Mouse (Mus musculus): Measurements from ENCODE around the gene Map3k21. TPM values are rescaled to one million over a fixed set of nuclear protein-coding genes. Genes with fewer than 3 reads are reported as not detected.
A peak's percentile ranks its signal among the peaks of the same experiment; 100 is the strongest.

The Map3k21 gene
- 3.2 and 3.3 TPM in 2 replicates for polyA plus RNA-seq (2012; rRNA removed)

DNA sequence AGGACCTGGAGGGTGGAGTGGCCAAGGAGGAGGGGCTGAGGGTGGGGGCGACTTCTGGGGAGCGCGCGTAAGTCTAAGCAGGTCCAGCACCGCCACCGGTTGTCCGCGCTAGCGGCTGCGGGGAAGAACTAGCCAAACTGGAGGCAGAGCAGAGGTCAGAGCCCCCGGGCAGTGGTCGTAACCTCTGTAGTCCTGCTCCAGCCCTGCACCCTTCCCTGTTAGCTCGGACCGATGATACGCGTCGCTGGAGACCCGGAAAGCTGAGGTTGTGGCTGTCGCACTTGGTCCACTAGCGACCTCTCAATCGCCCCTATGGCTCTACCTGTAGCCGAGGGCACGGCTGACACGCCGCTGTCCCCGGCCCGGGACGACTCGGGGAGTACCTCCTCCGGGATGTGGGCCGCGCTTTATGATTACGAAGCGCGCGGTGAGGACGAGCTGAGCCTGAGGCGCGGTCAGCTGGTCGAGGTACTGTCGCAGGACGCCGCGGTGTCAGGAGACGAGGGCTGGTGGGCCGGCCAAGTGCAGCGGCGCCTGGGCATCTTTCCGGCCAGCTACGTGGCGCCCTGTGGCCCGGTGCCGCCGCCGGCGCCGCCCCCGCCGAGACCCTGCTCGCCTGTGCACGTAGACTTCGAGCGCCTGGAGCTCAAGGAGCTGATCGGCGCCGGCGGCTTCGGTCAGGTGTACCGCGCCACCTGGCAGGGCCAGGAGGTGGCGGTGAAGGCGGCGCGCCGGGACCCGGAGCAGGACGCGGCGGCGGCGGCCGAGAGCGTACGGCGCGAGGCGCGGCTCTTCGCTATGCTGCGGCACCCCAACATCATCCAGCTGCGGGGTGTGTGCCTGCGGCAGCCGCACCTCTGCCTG, at the start of gene Map3k21:
Map3k21 (plus strand) TSS at position 86 of the 864 bp plus-strand sequence.
- H3K36me3 ChIP-seq (ENCODE audit: control insufficient read depth, insufficient read depth, low read length) = no peaks in the 10 kb centered on the region
- H3K4me3 ChIP-seq (ENCODE audit: control insufficient read depth, low read depth, low read length) = peak within 1 kb of the TSS; percentile 69
- H3K4me1 ChIP-seq (ENCODE audit: control insufficient read depth, insufficient read depth, low read length) = peaks cover 9% of the 10 kb centered on the region
- no peaks in the 10 kb centered on the region for H3K27me3 ChIP-seq (ENCODE audit: control insufficient read depth, insufficient read depth, low read length)
- TF ChIP-seq POLR2A (IDR thresholded peaks at IDR 0.05; ENCODE audit: control insufficient read depth, low read depth, low read length) (0 out of 2 replicates have a peak, but pooled peaks have one; percentile 38), CTCF (IDR thresholded peaks at IDR 0.05; ENCODE audit: control insufficient read depth, insufficient read depth, insufficient replicate concordance, low read depth, low read length) (no peak)
- H3K27ac ChIP-seq (ENCODE audit: control insufficient read depth, insufficient read depth, low read depth, low read length) = peak within 1 kb of the TSS; percentile 46

DNA sequence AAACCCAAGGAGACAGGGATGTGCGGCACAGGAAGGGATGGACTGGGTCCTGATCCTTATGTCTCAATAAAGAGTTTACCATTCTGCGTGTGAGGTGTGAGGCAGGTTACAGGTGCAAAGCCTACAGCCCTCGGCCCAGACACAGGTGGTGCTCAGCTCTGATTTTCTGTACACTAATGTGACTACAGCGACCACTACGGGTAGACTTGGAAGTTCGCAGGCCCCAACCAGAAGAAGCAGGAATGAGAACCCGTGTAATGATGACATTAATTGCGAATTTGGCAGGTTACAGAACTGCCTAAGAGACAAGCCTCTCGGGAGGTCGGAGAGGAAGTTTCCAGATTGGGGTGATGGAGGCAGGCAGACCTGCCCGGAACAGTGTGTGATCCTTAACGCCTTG, 44.1 kb upstream of the Map3k21 start:
- no peak for TF ChIP-seq POLR2A (IDR thresholded peaks at IDR 0.05; ENCODE audit: control insufficient read depth, low read depth, low read length)
- no peak for TF ChIP-seq CTCF (IDR thresholded peaks at IDR 0.05; ENCODE audit: control insufficient read depth, insufficient read depth, insufficient replicate concordance, low read depth, low read length)
- Histone ChIP-seq H3K27me3 (ENCODE audit: control insufficient read depth, insufficient read depth, low read length) (no peaks in the 10 kb centered on the region), H3K4me3 (ENCODE audit: control insufficient read depth, low read depth, low read length) (no peak overlapping the region), H3K4me1 (ENCODE audit: control insufficient read depth, insufficient read depth, low read length) (peaks cover 2% of the 10 kb centered on the region), H3K36me3 (ENCODE audit: control insufficient read depth, insufficient read depth, low read length) (no peaks in the 10 kb centered on the region), H3K27ac (ENCODE audit: control insufficient read depth, insufficient read depth, low read depth, low read length) (no peak overlapping the region)

- H3K27ac ChIP-seq (ENCODE audit: control insufficient read depth, insufficient read depth, low read depth, low read length) = no peak overlapping the region
- no peak overlapping the region for H3K4me3 ChIP-seq (ENCODE audit: control insufficient read depth, low read depth, low read length)
- TF ChIP-seq CTCF (IDR thresholded peaks at IDR 0.05; ENCODE audit: control insufficient read depth, insufficient read depth, insufficient replicate concordance, low read depth, low read length) = no peak
- TF ChIP-seq POLR2A (IDR thresholded peaks at IDR 0.05; ENCODE audit: control insufficient read depth, low read depth, low read length) = no peak
- H3K27me3 ChIP-seq (ENCODE audit: control insufficient read depth, insufficient read depth, low read length) = no peaks in the 10 kb centered on the region
- peaks cover 3% of the 10 kb centered on the region for H3K4me1 ChIP-seq (ENCODE audit: control insufficient read depth, insufficient read depth, low read length)
- H3K36me3 ChIP-seq (ENCODE audit: control insufficient read depth, insufficient read depth, low read length) = no peaks in the 10 kb centered on the region
Observed at GRCm38 (mm10) chr8:125868552-125868951, 41.7 kb upstream of the Map3k21 start.

DNA sequence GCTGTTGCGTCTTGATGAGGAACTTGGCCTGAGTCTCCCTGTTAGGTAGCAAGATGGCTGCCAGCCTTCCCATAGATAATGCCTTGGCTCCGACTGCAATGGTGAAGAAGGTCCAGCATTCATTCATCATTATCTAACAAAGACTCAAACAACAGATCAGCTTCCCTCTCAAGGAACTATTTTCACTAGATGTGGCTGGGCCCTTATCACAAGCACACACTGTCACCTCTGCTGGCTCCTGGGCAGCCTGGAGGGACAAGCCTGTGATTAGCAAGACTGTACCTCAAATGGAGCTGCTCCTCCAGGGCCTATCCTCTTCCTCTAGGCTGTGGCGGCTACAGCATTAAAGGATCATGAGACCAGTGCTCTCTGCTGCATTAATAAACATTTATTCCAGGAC, 40.5 kb upstream of the Map3k21 start:
- Histone ChIP-seq H3K36me3 (ENCODE audit: control insufficient read depth, insufficient read depth, low read length) (no peaks in the 10 kb centered on the region), H3K27ac (ENCODE audit: control insufficient read depth, insufficient read depth, low read depth, low read length) (peak overlapping the region; percentile 69), H3K27me3 (ENCODE audit: control insufficient read depth, insufficient read depth, low read length) (no peaks in the 10 kb centered on the region), H3K4me3 (ENCODE audit: control insufficient read depth, low read depth, low read length) (no peak overlapping the region), H3K4me1 (ENCODE audit: control insufficient read depth, insufficient read depth, low read length) (peaks cover 3% of the 10 kb centered on the region)
- TF ChIP-seq CTCF (IDR thresholded peaks at IDR 0.05; ENCODE audit: control insufficient read depth, insufficient read depth, insufficient replicate concordance, low read depth, low read length) (no peak), POLR2A (IDR thresholded peaks at IDR 0.05; ENCODE audit: control insufficient read depth, low read depth, low read length) (no peak)

DNA sequence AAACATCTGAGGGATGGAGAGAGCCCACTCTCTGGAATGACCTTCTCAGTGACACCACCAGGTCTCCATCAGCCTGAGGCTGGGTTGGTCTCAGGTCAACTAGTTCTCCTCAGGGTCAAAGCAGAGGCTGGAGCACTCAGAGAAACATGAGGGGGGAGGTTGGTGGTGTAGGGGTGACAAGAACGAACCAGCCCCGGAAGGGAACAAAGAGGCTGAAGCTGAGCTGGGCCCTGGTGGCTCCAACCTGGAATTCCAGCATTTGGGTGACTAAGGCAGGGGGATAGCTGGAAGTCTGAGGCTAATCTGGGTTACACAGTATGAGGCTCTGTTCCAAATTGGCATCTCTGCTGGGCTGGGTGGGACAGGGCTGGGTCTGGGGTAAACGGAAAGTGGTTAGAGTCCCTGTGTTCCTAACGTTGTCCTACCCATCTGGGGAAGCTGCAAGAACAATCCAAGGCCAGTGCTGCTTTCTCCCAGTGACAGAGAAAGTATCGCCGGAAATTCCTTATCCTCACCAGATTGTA, 40.0 kb upstream of the Map3k21 start:
- H3K27me3 ChIP-seq (ENCODE audit: control insufficient read depth, insufficient read depth, low read length) = no peaks in the 10 kb centered on the region
- H3K4me1 ChIP-seq (ENCODE audit: control insufficient read depth, insufficient read depth, low read length) = peaks cover 3% of the 10 kb centered on the region
- H3K4me3 ChIP-seq (ENCODE audit: control insufficient read depth, low read depth, low read length) = no peak overlapping the region
- no peaks in the 10 kb centered on the region for H3K36me3 ChIP-seq (ENCODE audit: control insufficient read depth, insufficient read depth, low read length)
- H3K27ac ChIP-seq (ENCODE audit: control insufficient read depth, insufficient read depth, low read depth, low read length) = peak overlapping the region; percentile 69
- TF ChIP-seq CTCF (IDR thresholded peaks at IDR 0.05; ENCODE audit: control insufficient read depth, insufficient read depth, insufficient replicate concordance, low read depth, low read length) (no peak), POLR2A (IDR thresholded peaks at IDR 0.05; ENCODE audit: control insufficient read depth, low read depth, low read length) (no peak)

- peaks cover 3% of the 10 kb centered on the region for H3K4me1 ChIP-seq (ENCODE audit: control insufficient read depth, insufficient read depth, low read length)
- no peaks in the 10 kb centered on the region for H3K36me3 ChIP-seq (ENCODE audit: control insufficient read depth, insufficient read depth, low read length)
- H3K27me3 ChIP-seq (ENCODE audit: control insufficient read depth, insufficient read depth, low read length) = no peaks in the 10 kb centered on the region
- H3K4me3 ChIP-seq (ENCODE audit: control insufficient read depth, low read depth, low read length) = no peak overlapping the region
- H3K27ac ChIP-seq (ENCODE audit: control insufficient read depth, insufficient read depth, low read depth, low read length) = no peak overlapping the region
- TF ChIP-seq POLR2A (IDR thresholded peaks at IDR 0.05; ENCODE audit: control insufficient read depth, low read depth, low read length) (no peak), CTCF (IDR thresholded peaks at IDR 0.05; ENCODE audit: control insufficient read depth, insufficient read depth, insufficient replicate concordance, low read depth, low read length) (peak; percentile 73)
Observed at GRCm38 (mm10) chr8:125870821-125871321, 39.4 kb upstream of the Map3k21 start.

- Histone ChIP-seq H3K4me1 (ENCODE audit: control insufficient read depth, insufficient read depth, low read length) (peaks cover 3% of the 10 kb centered on the region), H3K27ac (ENCODE audit: control insufficient read depth, insufficient read depth, low read depth, low read length) (no peak overlapping the region)
Observed at GRCm38 (mm10) chr8:125872501-125873249, 37.6 kb upstream of the Map3k21 start.

More at GRCm38 (mm10) chr8:125872501-125873249, 37.6 kb upstream of the Map3k21 start:
- Histone ChIP-seq H3K27me3 (ENCODE audit: control insufficient read depth, insufficient read depth, low read length) (no peaks in the 10 kb centered on the region), H3K4me3 (ENCODE audit: control insufficient read depth, low read depth, low read length) (no peak overlapping the region), H3K36me3 (ENCODE audit: control insufficient read depth, insufficient read depth, low read length) (no peaks in the 10 kb centered on the region)
- TF ChIP-seq CTCF (IDR thresholded peaks at IDR 0.05; ENCODE audit: control insufficient read depth, insufficient read depth, insufficient replicate concordance, low read depth, low read length) = no peak
- no peak for TF ChIP-seq POLR2A (IDR thresholded peaks at IDR 0.05; ENCODE audit: control insufficient read depth, low read depth, low read length)
